Comparison of ENCODE assay signal across 8 mouse cellular contexts in genomic region chr11:61579878-61580381, GRCm38 (mm10). TPM values are rescaled to one million over a fixed set of nuclear protein-coding genes. Genes with fewer than 3 reads are reported as not detected.
DNase-seq lines count a peak whose midpoint lies in the region; ATAC-seq and TF ChIP-seq lines count a peak whose summit lies in the region.

No protein-coding gene starts in this region.

- TF ChIP-seq CTCF in CH12.LX (conservative IDR thresholded peaks at IDR 0.05 in 1 of 2, IDR thresholded peaks at IDR 0.05 in 1 of 2; ENCODE audit: low read depth in 2 of 2, low read length in 2 of 2): no peak

- H3K9me3 ChIP-seq in CH12.LX (replicated peaks; ENCODE audit: low read length): peaks cover 4% of the 10 kb centered on the region
- H3K9me3 ChIP-seq in hindbrain, embryonic 11.5 days (ENCODE audit: control insufficient read depth, low read length): no peaks in the 10 kb centered on the region
- H3K9me3 ChIP-seq in limb, embryonic 14.5 days (ENCODE audit: control insufficient read depth, low read length): peaks cover 7% of the 10 kb centered on the region; the same call in 1 of the 2 replicates

- H3K79me2 ChIP-seq in CH12.LX (replicated peaks; ENCODE audit: control insufficient read depth, extremely low read depth, insufficient read depth, poor library complexity, severe bottlenecking): peaks cover 17% of the 10 kb centered on the region

- H3K9ac ChIP-seq in CH12.LX (ENCODE audit: insufficient read depth, low read depth): no peak overlapping the region
- H3K9ac ChIP-seq in hindbrain, embryonic 11.5 days (ENCODE audit: low read depth, low read length): no peak overlapping the region
- no peak overlapping the region for H3K9ac ChIP-seq in limb, embryonic 14.5 days (ENCODE audit: low read depth, low read length, severe bottlenecking)

- no peak for TF ChIP-seq EP300 in CH12.LX (IDR thresholded peaks at IDR 0.05; ENCODE audit: low read length)

- H3K4me3 ChIP-seq in CH12.LX (replicated peaks in 1 of 3; ENCODE audit: low read depth in 2 of 3, low read length in 2 of 3, poor library complexity in 1 of 3): peak overlapping the region in 1 of 3 experiments; percentile 69
- peak overlapping the region; percentile 88; the same call in 1 of the 2 replicates for H3K4me3 ChIP-seq in hindbrain, embryonic 11.5 days (ENCODE audit: low read depth, low read length)
- peak overlapping the region; percentile 81 for H3K4me3 ChIP-seq in limb, embryonic 14.5 days (replicated peaks; ENCODE audit: low read length)

- DNase-seq in cerebellum, adult 9-11 months: peak; percentile 60
- DNase-seq in cerebellum, adult 8-10 months: no peak
- DNase-seq in CH12.LX (ENCODE audit: extremely low read depth): no peak
- no peak for DNase-seq in hindbrain, embryonic 11.5 days (ENCODE audit: low spot score)
- DNase-seq in limb, embryonic 14.5 days (ENCODE audit: low spot score): peak; percentile 34
- no peak for DNase-seq in thymus, postnatal 14 days
- DNase-seq in retina, embryonic 14.5 days (ENCODE audit: low spot score): no peak

- H3K4me2 ChIP-seq in CH12.LX (ENCODE audit: insufficient read depth, low read depth, poor library complexity, severe bottlenecking): 0 out of 2 replicates have a peak overlapping the region, but pooled peaks have one; percentile 70
- peak overlapping the region; percentile 92 for H3K4me2 ChIP-seq in hindbrain, embryonic 11.5 days (replicated peaks; ENCODE audit: low read depth, low read length)
- H3K4me2 ChIP-seq in limb, embryonic 14.5 days (replicated peaks; ENCODE audit: low read depth, low read length, severe bottlenecking): peak overlapping the region; percentile 60

- dilution Hi-C loops in CH12.LX (cut with MboI; ENCODE audit: extremely low pct_ligation_motif_present, extremely low pct_unique_long_range_greater_than_20kb, low sequenced_read_pairs): no loop called here

- TF ChIP-seq POLR2A in CH12.LX (IDR thresholded peaks at IDR 0.05; ENCODE audit: low read depth, low read length): no peak
- no peak for TF ChIP-seq POLR2A in limb, embryonic 14.5 days (IDR thresholded peaks at IDR 0.05; ENCODE audit: borderline replicate concordance, extremely low read depth, insufficient read depth, insufficient read length)

- peaks cover 40% of the 10 kb centered on the region for H3K27me3 ChIP-seq in CH12.LX (replicated peaks)
- H3K27me3 ChIP-seq in hindbrain, embryonic 11.5 days (ENCODE audit: control insufficient read depth, insufficient read depth, low read length): no peaks in the 10 kb centered on the region
- H3K27me3 ChIP-seq in limb, embryonic 14.5 days (ENCODE audit: control insufficient read depth, insufficient read depth, low read length): no peaks in the 10 kb centered on the region

- H3K4me1 ChIP-seq in CH12.LX (ENCODE audit: control insufficient read depth in 1 of 2, insufficient read depth in 2 of 2): peaks cover 0 to 35% of the 10 kb centered on the region in 2 experiments; a peak in 2 of 4 replicates
- H3K4me1 ChIP-seq in hindbrain, embryonic 11.5 days (replicated peaks; ENCODE audit: control insufficient read depth, insufficient read depth, low read length): no peaks in the 10 kb centered on the region
- H3K4me1 ChIP-seq in limb, embryonic 14.5 days (ENCODE audit: control insufficient read depth, insufficient read depth, low read length): peaks cover 14% of the 10 kb centered on the region

- no peak overlapping the region for H3K27ac ChIP-seq in CH12.LX (ENCODE audit: insufficient read depth, low read depth)
- no peak overlapping the region for H3K27ac ChIP-seq in hindbrain, embryonic 11.5 days (ENCODE audit: low read depth, low read length)
- H3K27ac ChIP-seq in limb, embryonic 14.5 days (replicated peaks; ENCODE audit: low read depth, low read length): peak overlapping the region; percentile 86; the same call in 1 of the 2 replicates

- peaks cover 0 to 8% of the 10 kb centered on the region in 2 experiments for H3K36me3 ChIP-seq in CH12.LX (replicated peaks in 1 of 2; ENCODE audit: control insufficient read depth in 1 of 2, insufficient read depth in 1 of 2, low read length in 1 of 2)
- no peaks in the 10 kb centered on the region for H3K36me3 ChIP-seq in hindbrain, embryonic 11.5 days (ENCODE audit: control insufficient read depth, insufficient read depth, low read length)
- H3K36me3 ChIP-seq in limb, embryonic 14.5 days (ENCODE audit: control insufficient read depth, insufficient read depth, low read length): no peaks in the 10 kb centered on the region

- in situ Hi-C loops in CH12.LX (cut with MboI; ENCODE audit: low pct_ligation_motif_present, low pct_unique_long_range_greater_than_20kb, low sequenced_read_pairs): no loop called here

- WGBS in hindbrain, embryonic 11.5 days: 90% methylated on average over 7 of the region's 7 CpGs
- 74% methylated on average over 7 of the region's 7 CpGs for WGBS in limb, embryonic 14.5 days

- no peak for TF ChIP-seq RAD21 in CH12.LX (IDR thresholded peaks at IDR 0.05; ENCODE audit: low read depth, low read length)

- no peak; the same call in 1 of the 2 replicates for ATAC-seq in hindbrain, embryonic 11.5 days (ENCODE audit: low FRiP score)
- ATAC-seq in limb, embryonic 14.5 days (ENCODE audit: low FRiP score, low read depth): no peak
- ATAC-seq in inflammation-experienced regulatory T-cells, adult 6 months: no peak

TF ChIP-seq in CH12.LX, 34 proteins besides CTCF, POLR2A, EP300 and RAD21:
- TF ChIP-seq NRF1 (IDR thresholded peaks at IDR 0.05; ENCODE audit: low read depth, low read length) (no peak), TCF12 (IDR thresholded peaks at IDR 0.05; ENCODE audit: low read depth, low read length) (no peak), RCOR1 (conservative IDR thresholded peaks at IDR 0.05; ENCODE audit: low read depth, low read length) (no peak), UBTF (IDR thresholded peaks at IDR 0.05; ENCODE audit: low read depth, low read length) (no peak), CHD2 (IDR thresholded peaks at IDR 0.05; ENCODE audit: low read length) (no peak), NELFE (IDR thresholded peaks at IDR 0.05; ENCODE audit: low read depth, low read length) (no peak), E2F4 (IDR thresholded peaks at IDR 0.05; ENCODE audit: insufficient replicate concordance, low read depth, low read length) (0 out of 2 replicates have a peak, but pooled peaks have one; percentile 4), MAFK (IDR thresholded peaks at IDR 0.05; ENCODE audit: insufficient replicate concordance, low read length) (no peak), ZKSCAN1 (IDR thresholded peaks at IDR 0.05; ENCODE audit: borderline replicate concordance, low read depth, low read length) (no peak), JUND (conservative IDR thresholded peaks at IDR 0.05; ENCODE audit: low read depth, low read length) (no peak), PAX5 (IDR thresholded peaks at IDR 0.05; ENCODE audit: low read length) (no peak), HCFC1 (IDR thresholded peaks at IDR 0.05; ENCODE audit: low read depth, low read length) (0 out of 2 replicates have a peak, but pooled peaks have one; percentile 4), USF2 (conservative IDR thresholded peaks at IDR 0.05; ENCODE audit: low read depth, low read length) (no peak), SMC3 (IDR thresholded peaks at IDR 0.05; ENCODE audit: low read depth, low read length) (no peak)

RNA-seq across cellular contexts. Expression of gene Epn2, which starts 0.4 kb away (rescaled TPM):
- 9.6 and 13.8 TPM in 2 replicates for total RNA-seq in CH12.LX (2012; rRNA removed)
- total RNA-seq in CH12.LX (2014; rRNA removed): 8.8 and 10.1 TPM in 2 replicates
- polyA plus RNA-seq in CH12.LX (2012; ENCODE audit: insufficient read length, low read depth): 7.2 and 8.9 TPM in 2 replicates
- 28.8 and 34.2 TPM in 2 replicates for polyA plus RNA-seq in hindbrain, embryonic 11.5 days (2014; fragmentation: Nextera tagmentation; extraction: Ambion mirVana)
- 35.1 and 40.6 TPM in 2 replicates for polyA plus RNA-seq in limb, embryonic 14.5 days (2012; rRNA removed)
- 31.1 and 39.8 TPM in 2 replicates for polyA plus RNA-seq in limb, embryonic 14.5 days (2014; fragmentation: Nextera tagmentation; extraction: Ambion mirVana)
- polyA plus RNA-seq in inflammation-experienced regulatory T-cells, adult 6 months (2017; shearing (Covaris generic)): under 1 TPM; 0.19 to 0.77 (median 0.30) TPM

Comparison
In these comparisons a context has a peak if more than half of its experiments do, and no peak if none do; other contexts are left out.
1. DNase-seq: peak in cerebellum, adult 9-11 months (single experiment) and limb, embryonic 14.5 days (single experiment); none in cerebellum, adult 8-10 months (single experiment), CH12.LX (single experiment), hindbrain, embryonic 11.5 days (single experiment), thymus, postnatal 14 days (single experiment) and retina, embryonic 14.5 days (single experiment).
2. Peak in every context shown above with its lines, with median percentiles within 50 percentile points of each other: H3K4me2 ChIP-seq.